Mouse (Mus musculus) testis, adult 2 months (tissue): ENCODE measurements around the gene Ypel2.

Experiments
- CTCF ChIP-seq: fragments of 200-500 bp; IDR thresholded peaks from 2 replicates; pipeline ENCODE4 v1.5.1; 2012; ENCODE audit warnings: low read depth, mild to moderate bottlenecking, inconsistent platforms, low read length, moderate library complexity; ENCODE audit not compliant: control insufficient read depth, insufficient read depth, insufficient replicate concordance
- POLR2A ChIP-seq: fragments of 200-500 bp; IDR thresholded peaks from 2 replicates; pipeline ENCODE4 v1.6.1; 2012; ENCODE audit warnings: low read depth, mild to moderate bottlenecking, inconsistent platforms, low read length, moderate library complexity; ENCODE audit not compliant: control insufficient read depth

DNA sequence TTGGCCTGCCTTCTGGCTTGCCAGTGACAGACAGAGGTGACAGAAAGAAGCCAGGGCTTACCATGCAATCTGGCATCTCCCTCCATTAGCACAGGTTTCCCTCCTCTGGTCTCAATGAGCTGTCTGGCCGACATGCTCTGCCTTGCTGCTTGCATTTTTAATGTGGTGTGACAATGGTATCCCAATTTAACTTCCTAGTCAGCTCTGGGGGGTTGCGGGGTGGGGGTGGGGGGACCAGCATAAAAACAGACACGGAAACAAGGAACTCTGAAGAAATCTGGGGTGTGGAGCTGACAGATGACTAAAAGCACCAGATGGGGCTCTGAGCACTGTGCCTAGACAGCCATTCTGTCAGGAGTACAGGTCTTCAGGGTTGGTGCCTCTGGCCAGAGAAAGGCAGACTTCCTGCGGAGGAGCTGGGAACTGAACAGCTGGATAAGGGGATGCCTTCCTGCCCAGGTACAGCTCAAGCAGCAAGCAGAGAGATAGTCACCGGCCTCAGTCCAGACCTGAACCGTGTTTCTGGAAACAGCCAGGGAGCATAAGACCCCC, 46.8 kb downstream of the Ypel2 start:
- TF ChIP-seq CTCF (no peak), POLR2A (no peak)
